Mouse (Mus musculus) cerebellum, adult 2 months (tissue): Measurements from ENCODE around the gene Esd. TPM values are rescaled to one million over a fixed set of nuclear protein-coding genes. Genes with fewer than 3 reads are reported as not detected.

Source experiments
- DNase-seq, 2 experiments: peaks; one replicate each; pipeline ENCODE4 v3.0.0; 2021
- H3K27ac ChIP-seq: fragments of 200-500 bp; 2 replicates; pipeline ENCODE4 v1.5.1; 2012; ENCODE audit warnings: low read length, control low read depth, inconsistent platforms; ENCODE audit not compliant: insufficient read depth
- H3K27me3 ChIP-seq: fragments of 200-500 bp; 2 replicates; pipeline ENCODE4 v1.6.1; 2012; ENCODE audit warnings: inconsistent platforms, mild to moderate bottlenecking, low read length, moderate library complexity; ENCODE audit not compliant: control insufficient read depth, insufficient read depth
- H3K4me1 ChIP-seq: fragments of 200-500 bp; 2 replicates; pipeline ENCODE4 v1.6.1; 2011; ENCODE audit warnings: low read length; ENCODE audit not compliant: control insufficient read depth, insufficient read depth
- H3K4me3 ChIP-seq: fragments of 200-500 bp; replicated peaks from 2 replicates; pipeline ENCODE3; 2011; ENCODE audit warnings: mild to moderate bottlenecking, low read depth, low read length, control low read depth; ENCODE audit not compliant: insufficient read depth
- CTCF ChIP-seq: fragments of 200-500 bp; IDR thresholded peaks from 2 replicates; pipeline ENCODE4 v1.5.1; 2011; ENCODE audit warnings: low read depth, mild to moderate bottlenecking, control low read depth, low read length, moderate library complexity, borderline replicate concordance; ENCODE audit not compliant: insufficient read depth
- POLR2A ChIP-seq: fragments of 200-500 bp; IDR thresholded peaks from 2 replicates; pipeline ENCODE4 v1.6.1; 2011; ENCODE audit warnings: low read length, control low read depth, borderline replicate concordance; ENCODE audit not compliant: insufficient read depth
- WGBS: fragments of 180-500 bp; shearing (Covaris S2); methylation state at CpG from one replicate; pipeline ENCODE4 v1.1.7; 2018; 5-methylcytosine and 5-hydroxymethylcytosine counted together
- polyA plus RNA-seq: library from polyadenylated mRNA; depleted of rRNA; stranded (reverse); fragments of >200 nt; gene quantifications from 2 replicates; pipeline ENCODE4 v1.2.3, GENCODE M21; 2012; rRNA removed

Gene Esd
- polyA plus RNA-seq: 94.9 and 96.2 TPM in 2 replicates

GRCm38 (mm10) chr14:74732079-74732783 is at the start of gene Esd:
TSS of gene Esd (plus strand) at chr14:74732297.
- Histone ChIP-seq H3K27ac (0 out of 2 replicates have a peak within 1 kb of the TSS, but pooled peaks have one; percentile 2), H3K27me3 (no peaks in the 10 kb centered on the region), H3K4me3 (peak within 1 kb of the TSS; percentile 76), H3K4me1 (no peaks in the 10 kb centered on the region)
- WGBS: under 1% methylated on average over 52 of the region's 53 CpGs
- peak; percentile 89 to 91 for DNase-seq
- TF ChIP-seq CTCF (no peak), POLR2A (peak; percentile 58; the same call in 1 of the 2 replicates)

DNA sequence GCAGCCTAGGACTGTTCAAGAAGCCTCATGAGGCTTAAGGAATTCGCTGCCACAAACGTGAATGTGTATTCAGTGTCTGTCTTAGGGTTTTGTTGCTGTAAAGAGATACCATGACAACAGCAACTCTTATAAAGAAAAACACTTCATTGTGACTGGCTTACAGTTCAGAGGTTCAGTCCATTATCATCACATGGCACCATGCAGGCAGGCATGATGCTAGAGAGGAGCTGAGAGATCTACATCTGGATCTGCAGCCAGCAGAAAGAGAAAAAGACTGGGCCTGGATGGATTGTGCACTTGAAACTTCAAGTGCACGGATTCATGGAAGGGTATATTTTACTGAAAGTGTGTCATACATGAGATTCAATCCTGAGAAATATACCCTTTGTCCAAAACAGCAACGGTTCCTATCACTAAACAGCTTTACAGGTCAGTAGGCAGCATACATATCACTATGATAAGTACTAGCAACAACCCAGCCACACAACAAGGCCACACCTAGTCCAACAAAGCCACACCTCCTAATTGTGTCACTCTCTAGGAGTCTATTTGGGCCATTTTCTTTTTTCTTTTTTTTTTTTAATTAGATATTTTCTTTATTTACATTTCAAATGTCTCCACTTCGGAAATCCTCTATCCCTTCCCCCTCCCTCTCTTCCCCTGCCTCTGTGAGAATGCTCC is 47.7 kb upstream of the Esd start:
- DNase-seq: no peak
- 77% methylated on average over 5 of the region's 5 CpGs for WGBS
- Histone ChIP-seq H3K27ac (no peak overlapping the region), H3K4me1 (no peaks in the 10 kb centered on the region), H3K4me3 (no peak overlapping the region), H3K27me3 (no peaks in the 10 kb centered on the region)
- no peak for TF ChIP-seq POLR2A
- no peak for TF ChIP-seq CTCF

DNA sequence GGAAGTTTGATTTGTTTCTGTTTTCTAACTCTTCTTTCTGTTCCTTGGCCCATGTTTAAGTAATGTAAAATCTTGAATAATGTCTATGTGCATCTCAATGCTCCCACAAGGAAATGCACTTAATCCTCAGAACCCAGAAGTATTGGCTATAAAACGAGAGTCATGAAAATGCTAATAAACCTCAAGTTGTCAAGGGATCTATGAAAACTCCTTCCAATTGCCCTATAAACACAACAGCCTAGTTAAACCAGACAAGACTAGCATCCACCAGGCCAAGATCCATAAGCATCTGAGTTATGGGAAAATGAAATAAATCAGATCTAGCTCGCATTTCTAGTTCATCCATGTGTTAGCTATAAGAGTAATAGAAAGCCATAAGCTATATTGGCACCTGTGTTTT is 40.1 kb upstream of the Esd start:
- TF ChIP-seq CTCF (no peak), POLR2A (no peak)
- Histone ChIP-seq H3K27me3 (no peaks in the 10 kb centered on the region; the same call in 1 of the 2 replicates), H3K4me3 (no peak overlapping the region), H3K27ac (no peak overlapping the region), H3K4me1 (no peaks in the 10 kb centered on the region)
- WGBS: 91% methylated on average over 2 of the region's 2 CpGs
- no peak for DNase-seq

- Histone ChIP-seq H3K4me3 (no peak overlapping the region), H3K27ac (no peak overlapping the region), H3K27me3 (no peaks in the 10 kb centered on the region; the same call in 1 of the 2 replicates), H3K4me1 (no peaks in the 10 kb centered on the region)
- no peak for DNase-seq
- TF ChIP-seq POLR2A: no peak
- TF ChIP-seq CTCF: no peak
- 65% methylated on average over 4 of the region's 4 CpGs for WGBS
These were observed 35.3 kb upstream of the Esd start for GRCm38 (mm10) chr14:74696766-74697165.

- no peak for TF ChIP-seq POLR2A
These were observed 34.7 kb upstream of the Esd start for GRCm38 (mm10) chr14:74697432-74697831.

GRCm38 (mm10) chr14:74699241-74699640 is 32.9 kb upstream of the Esd start:
- WGBS: 89% methylated on average over 3 of the region's 3 CpGs
- TF ChIP-seq POLR2A: no peak
- no peak for TF ChIP-seq CTCF
- H3K27me3 ChIP-seq: no peaks in the 10 kb centered on the region
- H3K4me1 ChIP-seq: no peaks in the 10 kb centered on the region
- DNase-seq: no peak
- H3K27ac ChIP-seq: no peak overlapping the region
- no peak overlapping the region for H3K4me3 ChIP-seq

More at GRCm38 (mm10) chr14:74697432-74697831, 34.7 kb upstream of the Esd start:
- Histone ChIP-seq H3K4me1 (no peaks in the 10 kb centered on the region), H3K4me3 (no peak overlapping the region), H3K27ac (no peak overlapping the region), H3K27me3 (no peaks in the 10 kb centered on the region; the same call in 1 of the 2 replicates)
- no peak for DNase-seq

GRCm38 (mm10) chr14:74703930-74704329 is 28.2 kb upstream of the Esd start:
- Histone ChIP-seq H3K27ac (no peak overlapping the region), H3K27me3 (no peaks in the 10 kb centered on the region), H3K4me3 (no peak overlapping the region), H3K4me1 (no peaks in the 10 kb centered on the region)
- 74% methylated on average over 6 of the region's 6 CpGs for WGBS
- TF ChIP-seq CTCF (no peak), POLR2A (no peak)
- DNase-seq: no peak

DNA sequence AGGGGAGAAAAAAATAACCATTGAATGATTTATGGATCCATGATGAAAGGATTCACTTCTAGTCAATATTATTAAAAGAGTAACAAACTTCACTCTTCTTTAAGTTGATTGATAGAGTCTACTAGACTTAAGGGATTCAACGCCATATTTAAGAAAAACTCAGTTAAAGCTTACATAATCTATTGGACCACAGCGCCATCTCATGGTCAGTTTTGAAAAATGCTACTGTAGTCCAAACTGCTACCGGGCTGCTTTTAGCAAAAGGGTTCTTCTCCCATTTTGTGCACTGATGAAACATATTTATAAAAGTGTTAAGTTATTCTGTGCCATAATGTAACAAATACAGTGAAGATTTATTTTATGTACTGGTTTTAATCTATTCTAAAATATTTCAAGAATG is 23.0 kb upstream of the Esd start:
- no peak for DNase-seq
- Histone ChIP-seq H3K27ac (no peak overlapping the region), H3K27me3 (no peaks in the 10 kb centered on the region), H3K4me3 (no peak overlapping the region), H3K4me1 (no peaks in the 10 kb centered on the region)
- WGBS: 29% methylated on average over 3 of the region's 3 CpGs
- TF ChIP-seq POLR2A (no peak), CTCF (no peak)
